Mouse (Mus musculus): ENCODE measurements around the gene Atxn1.
A peak's percentile ranks its signal among the peaks of the same experiment; 100 is the strongest.

Gene Atxn1

DNA sequence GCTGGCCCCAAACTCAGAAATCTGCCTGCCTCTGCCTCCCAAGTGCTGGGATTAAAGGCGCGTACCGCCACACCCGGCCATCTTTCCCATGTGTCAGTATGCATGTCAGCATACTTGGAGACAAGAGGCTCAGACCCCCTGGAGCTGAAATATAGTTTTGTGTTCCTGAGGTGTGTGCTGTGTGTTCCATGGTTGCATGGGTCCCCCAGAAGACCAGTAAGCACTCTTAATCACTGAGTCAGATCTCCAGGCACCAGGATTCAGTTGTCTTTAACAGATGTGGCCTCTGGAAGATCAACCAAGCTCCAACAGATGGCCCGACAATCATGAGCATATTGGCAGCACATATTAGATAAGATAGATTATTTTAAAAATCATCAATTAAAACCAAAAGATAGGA, 62.4 kb downstream of the Atxn1 start:
- no peak for ATAC-seq (ENCODE audit: low TSS enrichment)

DNA sequence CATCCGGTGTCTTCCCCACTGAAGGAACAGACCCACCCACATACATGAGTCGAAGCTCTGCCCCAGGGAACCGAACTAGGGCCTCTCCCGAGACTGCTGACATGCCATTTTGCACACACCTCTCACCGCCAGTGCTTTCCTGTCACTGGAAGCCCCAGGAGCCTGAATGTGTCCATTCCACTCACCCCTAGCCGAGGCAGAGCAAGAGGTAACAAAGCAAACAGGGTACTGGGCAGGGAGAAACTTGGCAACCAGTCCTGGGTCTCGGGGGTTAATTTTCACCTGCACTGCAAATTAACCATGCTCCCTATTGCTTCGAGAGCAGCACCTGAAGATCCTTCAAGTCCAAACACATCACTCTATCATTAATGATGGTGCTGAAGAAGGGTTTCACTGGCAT, 64.0 kb downstream of the Atxn1 start:
- ATAC-seq (ENCODE audit: low TSS enrichment) = no peak

DNA sequence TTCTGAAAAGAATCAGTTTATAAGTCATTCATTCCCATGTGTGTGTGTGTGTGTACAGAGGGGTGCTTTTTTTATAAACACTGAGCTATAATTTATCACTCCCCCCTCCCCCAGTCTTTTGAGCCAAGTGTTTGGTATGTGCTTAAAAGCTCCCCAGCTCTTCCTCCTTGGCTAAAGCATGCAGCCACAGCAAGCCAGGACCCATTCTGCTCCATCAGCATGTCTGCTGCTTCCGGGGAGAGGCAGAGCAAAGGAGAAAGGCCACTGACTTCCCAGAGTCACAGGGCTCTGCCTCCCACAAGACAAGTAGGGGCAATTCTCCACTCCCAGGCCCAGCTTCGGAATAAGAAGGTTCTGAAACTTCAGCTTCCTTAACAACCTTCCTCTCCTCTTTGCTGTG, 67.2 kb downstream of the Atxn1 start:
- ATAC-seq (ENCODE audit: low TSS enrichment) = no peak

GRCm38 (mm10) chr13:45894760-45895159, 70.0 kb downstream of the Atxn1 start:
- ATAC-seq (ENCODE audit: low TSS enrichment) = no peak

DNA sequence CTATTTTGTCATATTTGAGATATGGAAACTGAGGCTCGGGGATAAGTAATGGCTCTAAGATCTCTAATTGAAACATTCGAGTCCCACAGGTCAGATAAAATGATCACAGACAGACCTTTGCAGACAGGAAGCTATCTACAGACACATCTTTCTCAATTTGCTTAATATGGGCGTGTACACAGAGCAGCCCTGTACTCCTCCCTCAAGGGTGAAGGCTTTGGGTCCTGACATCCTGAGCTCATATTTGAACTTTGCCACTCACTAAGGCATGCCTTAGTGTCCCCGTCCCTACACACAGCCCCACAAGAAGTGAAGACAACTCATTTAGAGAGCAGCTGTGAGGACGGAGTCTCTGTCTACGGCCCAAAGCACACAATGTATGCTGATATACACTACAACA, 70.6 kb downstream of the Atxn1 start:
- ATAC-seq (ENCODE audit: low TSS enrichment) = no peak

GRCm38 (mm10) chr13:45891073-45891472, 73.7 kb downstream of the Atxn1 start:
- ATAC-seq (ENCODE audit: low TSS enrichment) = no peak

GRCm38 (mm10) chr13:45888953-45889749, 75.7 kb downstream of the Atxn1 start:
- ATAC-seq (ENCODE audit: low TSS enrichment) = no peak

- ATAC-seq (ENCODE audit: low TSS enrichment) = no peak
These were observed 79.9 kb downstream of the Atxn1 start for GRCm38 (mm10) chr13:45884878-45885277.

DNA sequence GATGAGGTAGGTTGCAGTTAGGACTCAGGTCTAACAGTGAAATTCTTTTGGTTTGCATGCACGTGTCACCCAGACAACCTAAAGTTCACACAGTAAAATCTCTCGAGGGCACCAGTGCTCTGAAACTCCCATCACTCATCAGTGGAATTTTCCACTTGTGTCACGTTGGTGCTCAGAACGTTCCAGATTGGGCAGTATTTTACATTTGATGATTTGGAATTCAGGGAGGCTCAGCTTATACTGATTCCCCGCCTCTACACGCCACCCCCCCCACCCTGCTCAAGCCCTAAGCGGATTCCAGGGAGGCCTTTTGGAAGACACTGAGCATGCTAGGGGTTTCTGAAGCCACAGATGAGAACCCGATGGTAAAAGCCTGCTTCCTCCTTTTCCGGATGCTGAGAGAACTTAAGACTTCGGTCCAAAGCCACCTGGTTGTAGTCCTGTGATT, 81.0 kb downstream of the Atxn1 start:
- no peak for ATAC-seq (ENCODE audit: low TSS enrichment)

DNA sequence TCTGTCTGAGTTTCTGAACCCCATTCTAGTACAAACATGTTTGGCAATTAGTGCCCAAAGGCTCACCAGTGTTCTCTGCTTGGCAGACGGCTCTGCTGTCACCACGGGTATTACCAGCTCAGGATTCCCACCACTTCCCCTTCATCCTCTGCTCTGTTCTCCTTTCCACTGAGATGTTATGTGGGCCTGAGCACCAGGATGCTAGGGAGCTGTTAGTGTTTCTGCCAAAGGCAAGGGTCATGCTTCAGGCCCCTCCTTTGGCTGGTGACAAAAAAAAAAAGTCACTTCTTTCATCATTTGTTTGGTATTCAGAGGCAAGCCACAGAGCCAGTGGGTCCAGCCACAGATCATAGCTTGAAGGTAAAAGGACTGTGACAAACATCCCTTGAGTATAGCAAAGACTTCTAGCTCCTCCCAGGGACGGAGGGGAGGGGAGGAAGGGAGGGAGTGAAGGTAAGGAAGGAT, 81.8 kb downstream of the Atxn1 start:
- ATAC-seq (ENCODE audit: low TSS enrichment) = no peak

GRCm38 (mm10) chr13:45880543-45880845, 84.3 kb downstream of the Atxn1 start:
- ATAC-seq (ENCODE audit: low TSS enrichment) = no peak

DNA sequence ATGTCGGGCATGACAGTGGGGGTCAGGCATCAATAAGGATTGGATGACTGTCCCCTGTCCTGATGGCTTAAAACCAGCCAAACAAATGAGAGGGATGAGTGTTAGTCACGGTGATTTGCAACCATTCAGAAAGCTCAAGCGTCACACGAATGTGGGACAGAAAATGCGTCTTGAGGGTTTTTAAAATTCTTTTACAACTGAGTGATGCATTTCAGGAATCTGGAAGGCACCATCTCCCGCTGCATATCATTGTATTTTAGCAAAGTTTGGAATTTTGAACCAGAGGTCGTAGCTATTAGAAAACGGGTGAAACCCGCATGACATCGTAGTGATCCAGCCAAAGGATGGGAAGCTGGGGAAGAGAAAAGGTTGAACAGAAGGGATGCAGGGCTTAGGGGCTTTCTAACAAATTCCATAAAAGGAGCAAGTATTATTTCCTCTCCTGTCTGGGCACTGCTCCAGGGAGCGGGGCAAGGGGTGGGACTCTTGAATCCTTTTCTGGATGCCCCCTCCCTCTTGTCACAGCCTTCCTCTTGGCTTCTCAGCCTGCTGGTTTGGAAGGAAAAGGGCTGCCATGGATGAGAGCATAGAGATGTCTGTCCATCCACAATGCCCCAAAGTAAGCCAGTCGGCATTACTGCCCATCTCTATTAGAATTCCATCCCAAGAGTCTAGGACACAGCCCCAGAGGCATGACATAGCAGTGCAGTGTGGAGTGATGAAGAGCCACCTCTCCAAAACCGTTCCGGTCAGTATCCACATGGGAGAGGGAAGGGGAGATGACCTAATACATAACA, 84.9 kb downstream of the Atxn1 start:
- ATAC-seq (ENCODE audit: low TSS enrichment) = no peak

DNA sequence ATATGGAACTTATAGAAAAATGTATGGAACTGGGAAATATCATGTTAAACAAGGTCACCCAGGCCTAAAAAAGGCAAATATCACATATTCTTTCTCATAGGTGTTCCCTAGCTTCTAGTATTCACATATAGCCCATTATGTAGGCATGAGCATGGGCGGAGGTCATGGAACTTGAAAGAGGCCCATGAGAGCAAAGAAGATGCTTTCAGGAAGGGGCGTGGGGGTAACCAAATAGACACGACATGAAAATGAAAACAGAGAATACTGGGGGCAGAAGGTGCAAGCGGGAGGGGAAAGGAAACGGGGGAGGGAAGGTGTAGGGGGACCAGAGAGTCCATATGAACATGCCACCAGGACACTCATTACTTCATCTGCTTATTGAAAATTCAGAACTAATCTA, 87.9 kb downstream of the Atxn1 start:
- no peak for ATAC-seq (ENCODE audit: low TSS enrichment)

DNA sequence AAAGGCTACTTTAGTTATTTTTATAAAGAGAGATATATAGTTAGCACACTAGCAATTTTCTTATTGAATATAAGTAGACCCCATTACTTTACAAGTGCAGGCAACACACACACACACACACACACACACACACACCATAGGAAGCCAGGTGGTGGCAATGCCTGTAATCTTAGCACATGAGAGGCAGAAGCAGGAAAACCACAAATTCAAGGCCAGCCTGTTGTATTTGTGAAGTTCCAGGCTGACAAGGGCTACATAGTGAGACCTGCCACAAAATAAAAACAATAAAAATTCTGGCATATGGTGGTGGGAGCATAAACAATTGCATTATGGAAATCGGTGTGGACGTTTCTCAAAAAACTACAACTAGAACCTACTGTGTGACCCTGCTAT, 88.4 kb downstream of the Atxn1 start:
- no peak for ATAC-seq (ENCODE audit: low TSS enrichment)

DNA sequence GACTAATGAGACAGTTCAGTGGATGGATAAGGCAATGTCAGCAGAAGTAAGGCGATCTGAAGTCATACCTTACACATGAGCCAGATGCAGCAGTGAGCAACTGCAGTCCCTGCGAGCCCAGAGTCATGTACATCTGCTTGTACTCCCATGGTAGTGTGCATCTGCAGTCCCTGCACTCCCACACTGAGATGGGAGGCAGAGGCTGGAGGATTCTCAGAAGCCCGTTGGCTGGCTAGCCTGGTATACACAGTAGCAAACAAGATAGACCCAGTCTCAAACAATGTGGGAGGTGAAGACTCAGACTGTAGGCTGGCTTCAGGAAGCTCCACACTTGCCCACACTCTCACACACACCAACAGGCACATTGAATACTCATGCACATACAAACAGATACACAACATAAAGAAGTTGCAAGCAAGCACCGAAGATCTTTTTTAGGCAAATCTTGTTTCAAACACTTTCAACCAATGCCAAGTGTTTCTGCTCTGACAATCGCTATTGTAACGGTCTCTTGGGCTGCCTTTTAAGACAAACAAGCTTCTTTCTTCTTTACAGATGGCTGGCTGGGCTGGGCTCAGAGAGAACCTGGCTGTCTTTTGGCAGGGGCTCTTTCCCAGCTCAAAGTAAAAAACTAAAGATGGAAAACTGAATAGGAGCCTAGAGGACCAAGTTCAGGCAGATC, 89.0 kb downstream of the Atxn1 start:
- ATAC-seq (ENCODE audit: low TSS enrichment) = peak; percentile 72

GRCm38 (mm10) chr13:45874196-45874595, 90.6 kb downstream of the Atxn1 start:
- no peak for ATAC-seq (ENCODE audit: low TSS enrichment)

GRCm38 (mm10) chr13:45872966-45873365, 91.8 kb downstream of the Atxn1 start:
- no peak for ATAC-seq (ENCODE audit: low TSS enrichment)

DNA sequence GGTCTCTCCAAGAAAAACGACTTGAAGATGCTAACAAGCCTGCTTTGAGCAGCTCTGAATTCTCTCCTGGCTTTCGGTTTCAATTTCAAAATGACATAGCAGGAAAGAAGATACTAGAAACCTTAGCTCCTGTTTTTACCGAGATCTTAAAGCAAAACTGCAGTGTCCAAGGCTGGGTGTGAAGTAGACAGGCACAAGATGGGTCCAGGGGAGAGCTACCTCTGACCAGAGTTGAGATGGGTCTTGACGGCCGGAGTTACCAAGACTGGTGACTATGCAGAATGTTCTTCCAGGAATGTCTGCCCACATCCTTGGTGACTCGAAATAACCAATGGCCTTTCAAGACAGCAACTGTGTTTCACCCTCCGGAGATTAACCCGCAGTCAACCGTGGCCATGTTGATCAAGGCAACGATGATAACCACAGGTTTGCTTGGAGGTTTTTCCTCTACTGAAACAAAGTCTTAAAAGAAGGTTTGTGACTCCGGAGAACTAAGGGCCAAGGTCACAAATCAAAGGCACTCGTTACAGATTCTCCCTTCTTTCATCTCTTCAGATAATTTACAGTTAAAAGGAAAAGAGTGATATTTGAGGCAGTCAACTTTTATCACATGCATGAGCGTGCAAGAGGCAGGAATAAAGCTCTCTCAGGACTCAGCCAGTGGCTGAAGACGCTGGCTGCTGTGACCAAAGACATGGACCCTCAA, 92.6 kb downstream of the Atxn1 start:
- peak; percentile 18; the same call in 1 of the 2 replicates for ATAC-seq (ENCODE audit: low TSS enrichment)

GRCm38 (mm10) chr13:45871554-45871953, 93.3 kb downstream of the Atxn1 start:
- no peak for ATAC-seq (ENCODE audit: low TSS enrichment)

DNA sequence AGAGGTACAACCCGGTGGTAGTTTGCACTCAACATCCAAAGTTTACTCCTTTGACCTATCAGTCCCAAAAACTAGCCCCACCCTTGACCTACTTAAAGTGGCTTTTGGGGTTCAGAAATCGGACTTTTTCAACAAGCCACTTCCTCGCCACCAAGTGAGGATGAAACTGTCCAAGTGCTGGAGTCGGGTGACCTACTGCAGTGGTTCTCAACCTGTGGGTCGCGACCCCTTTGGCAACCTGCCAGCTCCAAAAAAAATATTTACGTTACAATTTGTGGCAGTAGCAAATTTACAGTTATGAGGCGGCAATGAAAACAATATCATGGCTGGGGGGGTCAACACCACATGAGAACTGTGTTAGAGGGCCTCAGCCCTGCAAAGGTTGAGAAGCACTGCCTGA, 95.9 kb downstream of the Atxn1 start:
- no peak for ATAC-seq (ENCODE audit: low TSS enrichment)

DNA sequence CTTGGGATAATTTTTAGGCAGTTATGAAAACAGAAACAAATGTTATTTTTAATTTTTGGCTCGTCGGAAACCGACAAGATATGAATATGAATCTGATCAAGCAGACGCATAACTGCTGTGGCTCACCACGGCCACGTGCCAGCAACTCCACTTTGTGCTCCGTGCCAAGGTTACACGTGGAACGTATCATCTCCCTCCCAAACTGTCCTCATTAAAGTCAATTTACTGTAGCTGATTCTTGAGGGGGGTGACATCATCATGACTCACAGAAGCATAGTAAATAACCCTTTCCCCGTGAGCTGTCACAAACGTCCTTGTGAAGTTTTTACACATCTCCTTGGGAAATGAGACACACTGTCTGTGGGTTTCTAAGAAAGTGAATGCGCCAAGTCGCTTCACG, 97.5 kb downstream of the Atxn1 start:
- ATAC-seq (ENCODE audit: low TSS enrichment) = no peak

- ATAC-seq (ENCODE audit: low TSS enrichment) = no peak
These were observed 98.1 kb downstream of the Atxn1 start for GRCm38 (mm10) chr13:45866615-45867245.
